Mouse (Mus musculus) midbrain, embryonic 12.5 days (tissue): ENCODE results near the gene Kif12. TPM values are rescaled to one million over a fixed set of nuclear protein-coding genes. Genes with fewer than 3 reads are reported as not detected.

Experiments used
- ATAC-seq: fragments of 200-750 bp; cut with Nextera tagmentation; 2 replicates; pipeline ENCODE4 v1.8.0; 2017; ENCODE audit warnings: low read depth, moderate TSS enrichment, moderate library complexity; ENCODE audit not compliant: low FRiP score
- H3K27ac ChIP-seq: fragments of 300-500 bp; sonication (generic); replicated peaks from 2 replicates; pipeline ENCODE4 v1.5.1; 2016; ENCODE audit warnings: mild to moderate bottlenecking
- H3K27me3 ChIP-seq: fragments of 300-500 bp; sonication (generic); 2 replicates; pipeline ENCODE4 v1.6.1; 2016; ENCODE audit warnings: mild to moderate bottlenecking
- H3K36me3 ChIP-seq: fragments of 300-500 bp; sonication (generic); 2 replicates; pipeline ENCODE4 v1.6.1; 2016
- H3K4me1 ChIP-seq: fragments of 300-500 bp; sonication (generic); 2 replicates; pipeline ENCODE4 v1.6.1; 2016
- H3K4me2 ChIP-seq: fragments of 300-500 bp; sonication (generic); replicated peaks from 2 replicates; pipeline ENCODE4 v1.6.1; 2016; ENCODE audit warnings: mild to moderate bottlenecking, moderate library complexity
- H3K4me3 ChIP-seq: fragments of 300-500 bp; sonication (generic); 2 replicates; pipeline ENCODE4 v1.5.1; 2016; ENCODE audit warnings: mild to moderate bottlenecking
- H3K9ac ChIP-seq: fragments of 300-500 bp; sonication (generic); replicated peaks from 2 replicates; pipeline ENCODE4 v1.6.1; 2016; ENCODE audit warnings: mild to moderate bottlenecking, moderate library complexity
- H3K9me3 ChIP-seq: fragments of 300-500 bp; sonication (generic); 2 replicates; pipeline ENCODE4 v1.6.1; 2016; ENCODE audit warnings: mild to moderate bottlenecking
- WGBS: fragments of 180-500 bp; shearing (Covaris S2); methylation state at CpG from one replicate; pipeline ENCODE4 v1.1.7; 2016; 5-methylcytosine and 5-hydroxymethylcytosine counted together
- polyA plus RNA-seq: library from polyadenylated mRNA; unstranded; fragments of >200 nt; fragmentation: Nextera tagmentation; extraction: Ambion mirVana; gene quantifications from 2 replicates; pipeline ENCODE4 v1.2.1, GENCODE M21; 2016

Gene Kif12
- polyA plus RNA-seq, 1 experiment from 2014 or later: not detected

- no peak overlapping the region for H3K4me2 ChIP-seq
- no peak overlapping the region for H3K4me3 ChIP-seq
- H3K9ac ChIP-seq: no peak overlapping the region
- no peaks in the 10 kb centered on the region for H3K9me3 ChIP-seq
- no peaks in the 10 kb centered on the region for H3K36me3 ChIP-seq
- H3K4me1 ChIP-seq: no peaks in the 10 kb centered on the region
- 88% methylated on average over 5 of the region's 5 CpGs for WGBS
- ATAC-seq: no peak
- no peaks in the 10 kb centered on the region for H3K27me3 ChIP-seq
- no peak overlapping the region for H3K27ac ChIP-seq
Measured at GRCm38 (mm10) chr4:63199366-63199765, 27.4 kb upstream of the Kif12 start.

- H3K4me3 ChIP-seq: no peak overlapping the region
- H3K27ac ChIP-seq: no peak overlapping the region
- WGBS: 92% methylated on average over 2 of the region's 2 CpGs
- no peaks in the 10 kb centered on the region for H3K9me3 ChIP-seq
- H3K36me3 ChIP-seq: no peaks in the 10 kb centered on the region
- no peaks in the 10 kb centered on the region for H3K4me1 ChIP-seq
- H3K9ac ChIP-seq: no peak overlapping the region
- ATAC-seq: no peak
- H3K27me3 ChIP-seq: no peaks in the 10 kb centered on the region
- no peak overlapping the region for H3K4me2 ChIP-seq
Measured at GRCm38 (mm10) chr4:63194366-63194765, 22.4 kb upstream of the Kif12 start.

- Histone ChIP-seq H3K36me3 (no peaks in the 10 kb centered on the region), H3K27ac (no peak overlapping the region), H3K27me3 (no peaks in the 10 kb centered on the region; the same call in 1 of the 2 replicates), H3K9ac (no peak overlapping the region), H3K4me3 (no peak overlapping the region), H3K4me1 (peaks cover under 1% of the 10 kb centered on the region; the same call in 1 of the 2 replicates), H3K4me2 (no peak overlapping the region), H3K9me3 (no peaks in the 10 kb centered on the region)
- 86% methylated on average over 5 of the region's 5 CpGs for WGBS
- ATAC-seq: no peak
Measured at GRCm38 (mm10) chr4:63191641-63192040, 19.7 kb upstream of the Kif12 start.

GRCm38 (mm10) chr4:63186281-63186870 is 14.4 kb upstream of the Kif12 start:
- no peak overlapping the region for H3K27ac ChIP-seq
- WGBS: 47% methylated on average over 21 of the region's 21 CpGs
- ATAC-seq: peak; percentile 53; the same call in 1 of the 2 replicates
- peaks cover 2% of the 10 kb centered on the region; the same call in 1 of the 2 replicates for H3K4me1 ChIP-seq
- no peak overlapping the region for H3K4me3 ChIP-seq
- H3K36me3 ChIP-seq: no peaks in the 10 kb centered on the region
- H3K4me2 ChIP-seq: 0 out of 2 replicates have a peak overlapping the region, but pooled peaks have one; percentile 3
- H3K9ac ChIP-seq: no peak overlapping the region
- H3K9me3 ChIP-seq: no peaks in the 10 kb centered on the region
- H3K27me3 ChIP-seq: peaks cover 12% of the 10 kb centered on the region; the same call in 1 of the 2 replicates

GRCm38 (mm10) chr4:63181556-63181955 is 9.6 kb upstream of the Kif12 start:
- ATAC-seq: peak; percentile 86
- Histone ChIP-seq H3K36me3 (no peaks in the 10 kb centered on the region), H3K27ac (no peak overlapping the region), H3K4me3 (no peak overlapping the region), H3K4me2 (no peak overlapping the region), H3K27me3 (peaks cover 12% of the 10 kb centered on the region; the same call in 1 of the 2 replicates), H3K9me3 (no peaks in the 10 kb centered on the region), H3K9ac (no peak overlapping the region), H3K4me1 (peaks cover under 1% of the 10 kb centered on the region; the same call in 1 of the 2 replicates)
- WGBS: 11% methylated on average over 5 of the region's 5 CpGs

GRCm38 (mm10) chr4:63171122-63171521 is 809 bp downstream of the Kif12 start:
- H3K4me2 ChIP-seq: no peak overlapping the region
- no peak for ATAC-seq
- WGBS: 51% methylated on average over 24 of the region's 24 CpGs

GRCm38 (mm10) chr4:63170061-63170460 is 1.9 kb downstream of the Kif12 start:
- 91% methylated on average over 4 of the region's 4 CpGs for WGBS

More at GRCm38 (mm10) chr4:63171122-63171521, 809 bp downstream of the Kif12 start:
- Histone ChIP-seq H3K27ac (no peak overlapping the region), H3K4me3 (no peak overlapping the region), H3K4me1 (0 out of 2 replicates have a peak, but pooled peaks cover 2% of the 10 kb centered on the region), H3K9ac (no peak overlapping the region), H3K9me3 (no peaks in the 10 kb centered on the region), H3K36me3 (no peaks in the 10 kb centered on the region), H3K27me3 (peaks cover 20% of the 10 kb centered on the region)

GRCm38 (mm10) chr4:63166323-63166722 is 5.6 kb downstream of the Kif12 start:
- peaks cover 9% of the 10 kb centered on the region for H3K27me3 ChIP-seq
- no peak overlapping the region for H3K27ac ChIP-seq
- 0 out of 2 replicates have a peak, but pooled peaks cover 2% of the 10 kb centered on the region for H3K4me1 ChIP-seq
- H3K4me2 ChIP-seq: no peak overlapping the region
- ATAC-seq: no peak
- H3K9ac ChIP-seq: no peak overlapping the region
- 81% methylated on average over 5 of the region's 5 CpGs for WGBS
- no peaks in the 10 kb centered on the region for H3K9me3 ChIP-seq
- H3K36me3 ChIP-seq: no peaks in the 10 kb centered on the region
- no peak overlapping the region for H3K4me3 ChIP-seq

More at GRCm38 (mm10) chr4:63170061-63170460, 1.9 kb downstream of the Kif12 start:
- no peak for ATAC-seq
- no peak overlapping the region for H3K27ac ChIP-seq
- H3K36me3 ChIP-seq: no peaks in the 10 kb centered on the region
- no peak overlapping the region for H3K4me3 ChIP-seq
- no peak overlapping the region for H3K9ac ChIP-seq
- H3K27me3 ChIP-seq: peaks cover 20% of the 10 kb centered on the region
- H3K4me2 ChIP-seq: no peak overlapping the region
- H3K9me3 ChIP-seq: no peaks in the 10 kb centered on the region
- 0 out of 2 replicates have a peak, but pooled peaks cover 2% of the 10 kb centered on the region for H3K4me1 ChIP-seq

GRCm38 (mm10) chr4:63165636-63166035 is 6.3 kb downstream of the Kif12 start:
- ATAC-seq: no peak
- H3K27me3 ChIP-seq: peaks cover 4% of the 10 kb centered on the region; the same call in 1 of the 2 replicates
- no peaks in the 10 kb centered on the region for H3K4me1 ChIP-seq
- H3K9ac ChIP-seq: no peak overlapping the region
- no peaks in the 10 kb centered on the region for H3K36me3 ChIP-seq
- 92% methylated on average over 4 of the region's 4 CpGs for WGBS
- H3K9me3 ChIP-seq: no peaks in the 10 kb centered on the region
- no peak overlapping the region for H3K4me3 ChIP-seq
- H3K27ac ChIP-seq: no peak overlapping the region
- no peak overlapping the region for H3K4me2 ChIP-seq

GRCm38 (mm10) chr4:63158961-63159592 is 12.9 kb downstream of the Kif12 start:
- Histone ChIP-seq H3K9ac (no peak overlapping the region), H3K27ac (no peak overlapping the region), H3K4me1 (no peaks in the 10 kb centered on the region), H3K4me2 (no peak overlapping the region), H3K4me3 (no peak overlapping the region), H3K36me3 (no peaks in the 10 kb centered on the region), H3K27me3 (no peaks in the 10 kb centered on the region), H3K9me3 (no peaks in the 10 kb centered on the region)
- WGBS: 13% methylated on average over 5 of the region's 5 CpGs
- ATAC-seq: peak; percentile 90

GRCm38 (mm10) chr4:63158192-63158591 is 13.7 kb downstream of the Kif12 start:
- no peak overlapping the region for H3K9ac ChIP-seq
- ATAC-seq: no peak
- no peak overlapping the region for H3K4me3 ChIP-seq
- H3K27ac ChIP-seq: no peak overlapping the region
- no peaks in the 10 kb centered on the region for H3K36me3 ChIP-seq
- 94% methylated on average over 7 of the region's 7 CpGs for WGBS
- no peaks in the 10 kb centered on the region for H3K27me3 ChIP-seq
- no peak overlapping the region for H3K4me2 ChIP-seq
- H3K9me3 ChIP-seq: no peaks in the 10 kb centered on the region
- H3K4me1 ChIP-seq: no peaks in the 10 kb centered on the region
